Mouse (Mus musculus) forebrain, embryonic 15.5 days (tissue): Measurements from ENCODE around the gene Med4. TPM values are rescaled to one million over a fixed set of nuclear protein-coding genes. Genes with fewer than 3 reads are reported as not detected.
A peak's percentile ranks its signal among the peaks of the same experiment; 100 is the strongest.
"Not testable (repeated sequence)": the region's sequence is repeated elsewhere in the genome, so short reads cannot be mapped to it uniquely, and the experiment has no call there.

Experiments used
- ATAC-seq: fragments of 200-750 bp; cut with Nextera tagmentation; replicated peaks from 2 replicates; pipeline ENCODE4 v1.8.0; 2017; ENCODE audit warnings: mild to moderate bottlenecking, moderate TSS enrichment, moderate library complexity
- H3K27ac ChIP-seq: fragments of 300-500 bp; sonication (generic); replicated peaks from 2 replicates; pipeline ENCODE4 v1.5.1; 2015; ENCODE audit warnings: mild to moderate bottlenecking, inconsistent platforms
- H3K27me3 ChIP-seq: fragments of 300-500 bp; sonication (generic); 2 replicates; pipeline ENCODE4 v1.6.1; 2015; ENCODE audit warnings: inconsistent platforms
- H3K36me3 ChIP-seq: fragments of 300-500 bp; sonication (generic); 2 replicates; pipeline ENCODE4 v1.6.1; 2015; ENCODE audit warnings: mild to moderate bottlenecking, inconsistent platforms
- H3K4me1 ChIP-seq: fragments of 300-500 bp; sonication (generic); 2 replicates; pipeline ENCODE4 v1.6.1; 2015; ENCODE audit warnings: inconsistent platforms
- H3K4me2 ChIP-seq: fragments of 300-500 bp; sonication (generic); replicated peaks from 2 replicates; pipeline ENCODE4 v1.6.1; 2015; ENCODE audit warnings: mild to moderate bottlenecking, inconsistent platforms
- H3K4me3 ChIP-seq: fragments of 300-500 bp; sonication (generic); 2 replicates; pipeline ENCODE4 v1.5.1; 2015; ENCODE audit warnings: mild to moderate bottlenecking, inconsistent platforms
- H3K9ac ChIP-seq: fragments of 300-500 bp; sonication (generic); replicated peaks from 2 replicates; pipeline ENCODE4 v1.6.1; 2015; ENCODE audit warnings: mild to moderate bottlenecking, inconsistent platforms
- H3K9me3 ChIP-seq: fragments of 300-500 bp; sonication (generic); 2 replicates; pipeline ENCODE4 v1.6.1; 2016; ENCODE audit warnings: inconsistent platforms
- whole genome bisulfite sequencing: fragments of 180-500 bp; shearing (Covaris S2); methylation state at CpG from one replicate; pipeline ENCODE4 v1.1.7; 2015; ENCODE audit warnings: mixed read lengths; 5-methylcytosine and 5-hydroxymethylcytosine counted together
- polyA plus RNA-seq: library from polyadenylated mRNA; unstranded; fragments of >200 nt; fragmentation: Nextera tagmentation; extraction: Ambion mirVana; gene quantifications from 2 replicates; pipeline ENCODE4 v1.2.1, GENCODE M21; 2015

The Med4 gene
- polyA plus RNA-seq, 1 experiment from 2014 or later: 107 TPM

GRCm38 (mm10) chr14:73503237-73503933 is 6.4 kb upstream of the Med4 start:
- H3K36me3 ChIP-seq: no peaks in the 10 kb centered on the region
- no peak overlapping the region for H3K4me3 ChIP-seq
- no peaks in the 10 kb centered on the region for H3K27me3 ChIP-seq
- 31% methylated on average over 13 of the region's 13 CpGs for WGBS
- H3K9ac ChIP-seq: no peak overlapping the region
- H3K9me3 ChIP-seq: no peaks in the 10 kb centered on the region
- H3K27ac ChIP-seq: peak overlapping the region; percentile 83
- peaks cover 24% of the 10 kb centered on the region for H3K4me1 ChIP-seq
- peak; percentile 81; the same call in 1 of the 2 replicates for ATAC-seq
- no peak overlapping the region for H3K4me2 ChIP-seq

GRCm38 (mm10) chr14:73506283-73506682 is 3.5 kb upstream of the Med4 start:
- no peak overlapping the region for H3K9ac ChIP-seq
- no peaks in the 10 kb centered on the region for H3K9me3 ChIP-seq
- WGBS: 57% methylated on average over 8 of the region's 8 CpGs
- H3K27ac ChIP-seq: no peak overlapping the region
- H3K27me3 ChIP-seq: no peaks in the 10 kb centered on the region
- H3K36me3 ChIP-seq: no peaks in the 10 kb centered on the region
- ATAC-seq: no peak
- H3K4me2 ChIP-seq: no peak overlapping the region
- peaks cover 34% of the 10 kb centered on the region for H3K4me1 ChIP-seq
- H3K4me3 ChIP-seq: no peak overlapping the region

GRCm38 (mm10) chr14:73507200-73507599 is 2.6 kb upstream of the Med4 start:
- no peaks in the 10 kb centered on the region for H3K36me3 ChIP-seq
- H3K9ac ChIP-seq: no peak overlapping the region
- H3K27me3 ChIP-seq: no peaks in the 10 kb centered on the region
- peaks cover 36% of the 10 kb centered on the region for H3K4me1 ChIP-seq
- H3K27ac ChIP-seq: no peak overlapping the region
- H3K9me3 ChIP-seq: no peaks in the 10 kb centered on the region
- ATAC-seq: no peak
- H3K4me2 ChIP-seq: no peak overlapping the region
- WGBS: 91% methylated on average over 15 of the region's 15 CpGs
- H3K4me3 ChIP-seq: no peak overlapping the region

GRCm38 (mm10) chr14:73507702-73508376 is 2.0 kb upstream of the Med4 start:
- Histone ChIP-seq H3K27me3 (no peaks in the 10 kb centered on the region), H3K4me2 (no peak overlapping the region), H3K4me1 (peaks cover 34% of the 10 kb centered on the region), H3K9ac (no peak overlapping the region), H3K27ac (no peak overlapping the region), H3K36me3 (no peaks in the 10 kb centered on the region), H3K4me3 (no peak overlapping the region), H3K9me3 (no peaks in the 10 kb centered on the region)
- ATAC-seq: no peak
- WGBS: 83% methylated on average over 11 of the region's 11 CpGs

GRCm38 (mm10) chr14:73508630-73509395 is 1.0 kb upstream of the Med4 start:
- H3K4me1 ChIP-seq: peaks cover 25% of the 10 kb centered on the region
- no peak for ATAC-seq
- H3K4me2 ChIP-seq: no peak overlapping the region
- H3K36me3 ChIP-seq: peaks cover 2% of the 10 kb centered on the region; the same call in 1 of the 2 replicates
- no peak overlapping the region for H3K27ac ChIP-seq
- H3K4me3 ChIP-seq: no peak overlapping the region
- H3K9ac ChIP-seq: no peak overlapping the region
- WGBS: 96% methylated on average over 6 of the region's 6 CpGs
- H3K9me3 ChIP-seq: no peaks in the 10 kb centered on the region
- no peaks in the 10 kb centered on the region for H3K27me3 ChIP-seq

GRCm38 (mm10) chr14:73524136-73524535 is 14.3 kb downstream of the Med4 start:
- no peak; the same call in 1 of the 2 replicates for ATAC-seq
- Histone ChIP-seq H3K4me2 (no peak overlapping the region), H3K4me3 (no peak overlapping the region)

GRCm38 (mm10) chr14:73524766-73525448 is 15.1 kb downstream of the Med4 start, which contains the start of gene Sucla2:
Gene Sucla2 (plus strand): TSS chr14:73525319.
- Histone ChIP-seq H3K4me3 (peak within 1 kb of the TSS; percentile 53), H3K27ac (peak within 1 kb of the TSS; percentile 95), H3K9ac (peak within 1 kb of the TSS; percentile 58), H3K27me3 (no peaks in the 10 kb centered on the region), H3K9me3 (no peaks in the 10 kb centered on the region), H3K4me2 (peak within 1 kb of the TSS; percentile 39), H3K4me1 (peaks cover 6% of the 10 kb centered on the region), H3K36me3 (no peaks in the 10 kb centered on the region)
- under 1% methylated on average over 41 of the region's 41 CpGs for WGBS
- ATAC-seq: peak; percentile 100

More at GRCm38 (mm10) chr14:73524136-73524535, 14.3 kb downstream of the Med4 start:
- H3K4me1 ChIP-seq: peaks cover 6% of the 10 kb centered on the region
- no peaks in the 10 kb centered on the region for H3K36me3 ChIP-seq
- no peaks in the 10 kb centered on the region for H3K9me3 ChIP-seq
- no peaks in the 10 kb centered on the region for H3K27me3 ChIP-seq
- no peak overlapping the region for H3K27ac ChIP-seq
- 73% methylated on average over 3 of the region's 3 CpGs for WGBS
- no peak overlapping the region for H3K9ac ChIP-seq

GRCm38 (mm10) chr14:73528661-73529060 is 18.8 kb downstream of the Med4 start:
- H3K9ac ChIP-seq, H3K4me1 ChIP-seq, H3K27me3 ChIP-seq, H3K4me3 ChIP-seq, H3K27ac ChIP-seq, ATAC-seq, H3K9me3 ChIP-seq, H3K4me2 ChIP-seq, H3K36me3 ChIP-seq: not testable (repeated sequence)
- WGBS: 91% methylated on average over 3 of the region's 3 CpGs

- Histone ChIP-seq H3K27ac (no peak overlapping the region), H3K9me3 (no peaks in the 10 kb centered on the region), H3K4me3 (no peak overlapping the region), H3K36me3 (no peaks in the 10 kb centered on the region), H3K9ac (no peak overlapping the region), H3K4me1 (no peaks in the 10 kb centered on the region), H3K4me2 (no peak overlapping the region), H3K27me3 (no peaks in the 10 kb centered on the region)
- ATAC-seq: no peak
- WGBS: 67% methylated on average over 6 of the region's 6 CpGs
Observed at GRCm38 (mm10) chr14:73533755-73534465, 24.1 kb downstream of the Med4 start.

- WGBS: 97% methylated on average over 2 of the region's 2 CpGs
- Histone ChIP-seq H3K27me3 (no peaks in the 10 kb centered on the region), H3K4me1 (no peaks in the 10 kb centered on the region), H3K9ac (no peak overlapping the region), H3K9me3 (no peaks in the 10 kb centered on the region), H3K27ac (no peak overlapping the region), H3K4me2 (no peak overlapping the region), H3K4me3 (no peak overlapping the region), H3K36me3 (no peaks in the 10 kb centered on the region)
- no peak for ATAC-seq
Observed at GRCm38 (mm10) chr14:73535641-73536040, 25.8 kb downstream of the Med4 start.

GRCm38 (mm10) chr14:73543781-73544180 is 34.0 kb downstream of the Med4 start:
- no peaks in the 10 kb centered on the region for H3K36me3 ChIP-seq
- no peak overlapping the region for H3K9ac ChIP-seq
- H3K27me3 ChIP-seq: no peaks in the 10 kb centered on the region
- no peak overlapping the region for H3K4me3 ChIP-seq
- ATAC-seq: peak; percentile 58; the same call in 1 of the 2 replicates
- H3K4me2 ChIP-seq: no peak overlapping the region
- H3K9me3 ChIP-seq: no peaks in the 10 kb centered on the region
- 4% methylated on average over 6 of the region's 6 CpGs for WGBS
- H3K27ac ChIP-seq: no peak overlapping the region
- no peaks in the 10 kb centered on the region for H3K4me1 ChIP-seq
